Mouse (Mus musculus) limb, embryonic 13.5 days (tissue): Measurements from ENCODE around the gene Pcnx3. TPM values are rescaled to one million over a fixed set of nuclear protein-coding genes. Genes with fewer than 3 reads are reported as not detected.

Source experiments
- ATAC-seq: fragments of 200-750 bp; cut with Nextera tagmentation; 2 replicates; pipeline ENCODE4 v1.8.0; 2017; ENCODE audit warnings: low read depth, moderate number of reproducible peaks, moderate TSS enrichment; ENCODE audit not compliant: low FRiP score
- H3K27ac ChIP-seq: fragments of 300-500 bp; sonication (generic); 2 replicates; pipeline ENCODE4 v1.5.1; 2015; ENCODE audit warnings: inconsistent platforms, mild to moderate bottlenecking, moderate library complexity
- H3K27me3 ChIP-seq: fragments of 300-500 bp; sonication (generic); 2 replicates; pipeline ENCODE4 v1.6.1; 2015; ENCODE audit warnings: mild to moderate bottlenecking, inconsistent platforms
- H3K36me3 ChIP-seq: fragments of 300-500 bp; sonication (generic); 2 replicates; pipeline ENCODE4 v1.6.1; 2015; ENCODE audit warnings: inconsistent platforms, mild to moderate bottlenecking, moderate library complexity
- H3K4me1 ChIP-seq: fragments of 300-500 bp; sonication (generic); 2 replicates; pipeline ENCODE4 v1.6.1; 2015; ENCODE audit warnings: inconsistent platforms
- H3K4me2 ChIP-seq: fragments of 300-500 bp; sonication (generic); replicated peaks from 2 replicates; pipeline ENCODE4 v1.6.1; 2015; ENCODE audit warnings: inconsistent platforms, mild to moderate bottlenecking, moderate library complexity
- H3K4me3 ChIP-seq: fragments of 300-500 bp; sonication (generic); 2 replicates; pipeline ENCODE4 v1.5.1; 2015; ENCODE audit warnings: moderate library complexity, mild to moderate bottlenecking, inconsistent platforms
- H3K9ac ChIP-seq: fragments of 300-500 bp; sonication (generic); 2 replicates; pipeline ENCODE4 v1.6.1; 2015; ENCODE audit warnings: mild to moderate bottlenecking, inconsistent platforms
- H3K9me3 ChIP-seq: fragments of 300-500 bp; sonication (generic); 2 replicates; pipeline ENCODE4 v1.6.1; 2016; ENCODE audit warnings: inconsistent platforms
- WGBS: fragments of 180-500 bp; shearing (Covaris S2); methylation state at CpG from one replicate; pipeline ENCODE4 v1.1.7; 2015; 5-methylcytosine and 5-hydroxymethylcytosine counted together
- microRNA-seq: library from miRNA; unstranded; fragments of <30 nt; microRNA quantifications from one replicate; pipeline ENCODE4, GENCODE M21; 2016
- polyA plus RNA-seq: library from polyadenylated mRNA; unstranded; fragments of >200 nt; fragmentation: Nextera tagmentation; extraction: Ambion mirVana; gene quantifications from 2 replicates; pipeline ENCODE4 v1.2.1, GENCODE M21; 2015

The Pcnx3 gene
- polyA plus RNA-seq, 1 experiment from 2014 or later: 28.7 TPM

DNA sequence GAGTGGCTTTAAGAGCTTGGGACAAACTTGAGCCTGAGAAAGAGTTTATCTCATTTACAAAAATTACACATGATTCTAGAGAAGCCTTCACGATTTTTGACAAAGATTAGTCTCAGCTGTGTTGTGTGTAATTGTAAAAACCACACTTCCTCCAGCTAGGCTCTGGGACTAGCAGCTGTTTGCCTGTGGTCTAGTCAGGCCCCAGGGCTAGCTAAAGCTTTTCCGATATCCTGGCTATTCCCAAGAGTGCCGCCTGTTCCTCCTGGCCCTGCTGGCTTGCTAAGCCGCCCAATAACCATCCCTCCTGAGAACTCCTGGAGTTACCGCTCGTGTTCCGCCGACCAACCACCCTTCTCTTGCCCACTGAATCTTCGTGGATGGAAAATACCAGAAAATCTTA lies 56.6 kb downstream of the Pcnx3 start:
- WGBS: 64% methylated on average over 9 of the region's 9 CpGs
- peaks cover 10% of the 10 kb centered on the region for H3K4me1 ChIP-seq
- no peaks in the 10 kb centered on the region for H3K9me3 ChIP-seq
- no peak for ATAC-seq
- H3K4me3 ChIP-seq: no peak overlapping the region
- no peak overlapping the region for H3K4me2 ChIP-seq
- no peak overlapping the region for H3K27ac ChIP-seq
- no peaks in the 10 kb centered on the region for H3K36me3 ChIP-seq
- H3K27me3 ChIP-seq: no peaks in the 10 kb centered on the region
- no peak overlapping the region for H3K9ac ChIP-seq

DNA sequence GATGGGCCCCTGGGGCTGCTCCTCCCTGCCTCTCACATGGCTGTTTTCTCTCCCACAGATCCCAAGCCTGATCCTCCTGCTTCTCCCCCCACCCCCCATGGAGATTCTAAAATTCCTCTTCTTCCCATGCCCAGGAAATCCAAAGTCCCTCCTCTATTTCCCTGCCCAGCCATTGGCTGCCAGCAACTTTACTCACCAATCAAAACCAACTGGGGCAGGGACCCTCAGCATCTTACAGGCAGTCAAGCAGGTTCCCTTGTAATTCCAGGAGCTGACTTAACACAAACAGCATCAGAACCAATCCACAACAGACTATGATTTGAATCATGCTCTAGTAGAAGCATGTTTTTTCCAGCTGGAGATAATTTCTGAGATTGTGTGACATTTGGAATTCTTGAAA lies 58.8 kb downstream of the Pcnx3 start:
- Histone ChIP-seq H3K4me2 (no peak overlapping the region), H3K27ac (no peak overlapping the region), H3K4me1 (no peaks in the 10 kb centered on the region), H3K4me3 (no peak overlapping the region), H3K9ac (no peak overlapping the region), H3K27me3 (no peaks in the 10 kb centered on the region), H3K9me3 (no peaks in the 10 kb centered on the region), H3K36me3 (no peaks in the 10 kb centered on the region)
- no peak for ATAC-seq

DNA sequence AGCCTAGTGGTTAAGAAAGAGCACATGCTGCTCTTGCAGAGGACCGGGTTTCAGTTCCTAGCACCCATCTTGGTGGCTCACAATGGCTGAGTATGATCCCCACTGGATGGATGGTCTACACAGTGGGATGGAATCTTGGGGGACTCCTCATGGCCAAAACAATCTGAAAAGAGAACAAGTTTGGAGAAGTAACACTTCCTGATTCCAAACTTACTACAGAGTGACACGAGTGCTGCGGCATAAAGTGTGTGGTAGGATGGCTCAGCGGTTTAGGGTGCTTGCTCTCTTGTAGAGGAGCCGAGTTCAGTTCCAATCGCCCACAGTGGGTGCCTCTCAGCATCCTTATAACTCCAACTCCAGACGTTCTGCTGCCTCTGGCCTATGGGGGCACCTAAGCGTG lies 63.4 kb downstream of the Pcnx3 start:
- 87% methylated on average over 8 of the region's 8 CpGs for WGBS
- H3K27ac ChIP-seq: no peak overlapping the region
- H3K9me3 ChIP-seq: no peaks in the 10 kb centered on the region
- H3K36me3 ChIP-seq: no peaks in the 10 kb centered on the region
- ATAC-seq: no peak
- H3K4me3 ChIP-seq: no peak overlapping the region
- no peak overlapping the region for H3K4me2 ChIP-seq
- no peaks in the 10 kb centered on the region for H3K27me3 ChIP-seq
- no peaks in the 10 kb centered on the region for H3K4me1 ChIP-seq
- no peak overlapping the region for H3K9ac ChIP-seq

DNA sequence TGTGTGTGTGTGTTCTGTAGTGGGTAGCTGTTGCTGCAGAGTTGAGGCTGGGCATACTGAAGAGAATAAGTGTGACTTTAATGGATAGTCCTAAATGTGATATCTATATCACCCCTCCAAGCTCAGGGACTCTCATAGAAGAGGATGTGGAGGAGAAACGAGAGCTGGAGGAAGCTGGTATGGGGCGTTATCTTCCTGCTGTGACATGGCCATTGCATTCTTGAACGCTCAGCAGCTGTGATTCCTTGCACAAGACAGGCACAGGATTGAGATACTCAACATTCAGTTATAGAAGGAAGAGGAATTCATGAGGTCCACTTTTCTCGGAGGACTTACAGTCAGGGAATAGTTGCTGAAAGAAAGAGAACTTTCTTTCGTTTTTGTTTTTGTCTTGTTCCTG lies 66.8 kb downstream of the Pcnx3 start:
- Histone ChIP-seq H3K4me3 (no peak overlapping the region), H3K9me3 (no peaks in the 10 kb centered on the region), H3K4me2 (no peak overlapping the region), H3K4me1 (no peaks in the 10 kb centered on the region), H3K27ac (no peak overlapping the region), H3K27me3 (no peaks in the 10 kb centered on the region), H3K36me3 (no peaks in the 10 kb centered on the region), H3K9ac (no peak overlapping the region)
- no peak for ATAC-seq
- 80% methylated on average over 5 of the region's 5 CpGs for WGBS

DNA sequence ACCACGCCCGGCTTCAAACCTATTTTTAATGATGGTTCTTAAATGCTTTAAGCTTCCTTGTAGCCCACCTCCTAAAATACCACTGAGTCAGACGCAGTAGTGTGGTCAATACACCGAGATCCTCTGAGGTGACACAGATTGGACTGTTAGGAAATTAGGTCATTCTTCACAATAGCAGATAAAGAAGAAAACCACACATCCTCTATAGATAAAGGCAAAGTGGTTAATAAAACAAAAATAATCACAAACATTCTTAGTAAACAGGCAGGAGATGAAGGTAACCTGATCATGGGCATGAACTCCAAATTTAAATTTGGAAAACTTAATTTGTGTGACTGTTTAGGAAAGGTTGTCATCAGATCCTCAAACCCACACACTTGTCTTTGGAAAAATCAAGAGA lies 68.7 kb downstream of the Pcnx3 start:
- no peak overlapping the region for H3K4me3 ChIP-seq
- H3K9ac ChIP-seq: no peak overlapping the region
- H3K4me2 ChIP-seq: no peak overlapping the region
- H3K36me3 ChIP-seq: no peaks in the 10 kb centered on the region
- ATAC-seq: no peak
- H3K9me3 ChIP-seq: no peaks in the 10 kb centered on the region
- H3K4me1 ChIP-seq: no peaks in the 10 kb centered on the region
- H3K27ac ChIP-seq: no peak overlapping the region
- WGBS: 83% methylated on average over 4 of the region's 4 CpGs
- H3K27me3 ChIP-seq: no peaks in the 10 kb centered on the region

DNA sequence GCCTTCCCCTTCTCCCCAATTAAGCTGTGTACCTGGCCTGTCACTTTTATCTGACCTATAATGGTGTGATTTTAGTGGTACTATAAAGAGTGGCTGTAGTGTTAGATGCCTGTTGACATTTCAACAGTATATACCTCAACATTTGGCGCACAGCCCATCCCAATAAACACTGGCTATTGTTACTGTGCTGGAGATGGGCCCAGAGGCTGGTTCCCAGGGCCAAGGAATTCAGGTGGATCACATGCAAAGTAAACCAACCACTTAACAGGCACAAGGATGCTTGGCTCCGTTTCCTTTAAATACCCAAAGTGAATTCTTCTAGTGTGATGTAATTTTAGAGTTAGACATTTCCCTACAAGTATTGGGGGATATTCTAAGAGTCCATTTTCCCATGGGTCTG lies 73.8 kb downstream of the Pcnx3 start:
- Histone ChIP-seq H3K9ac (no peak overlapping the region), H3K4me2 (no peak overlapping the region), H3K4me1 (peaks cover 7% of the 10 kb centered on the region), H3K27me3 (peaks cover 2% of the 10 kb centered on the region; the same call in 1 of the 2 replicates), H3K36me3 (no peaks in the 10 kb centered on the region), H3K4me3 (no peak overlapping the region), H3K27ac (no peak overlapping the region), H3K9me3 (no peaks in the 10 kb centered on the region)
- WGBS: 54% methylated on average over 2 of the region's 2 CpGs
- no peak for ATAC-seq

Small RNAs within 50 kb of the gene (microRNA-seq; reads per million reads assigned to microRNA genes)
- gene Mir6987: not detected

Other genes with a start within 250 kb of the Pcnx3 start
- gene Fosl1, start 241.4 kb downstream of the Pcnx3 start, polyA plus RNA-seq: not detected in 2 replicates
- gene Ccdc85b, start 231.0 kb downstream of the Pcnx3 start, polyA plus RNA-seq: 6.2 and 7.0 TPM in 2 replicates
- 129 and 131 TPM in 2 replicates for gene Fibp, start 228.3 kb downstream of the Pcnx3 start, polyA plus RNA-seq
- gene Ctsw, start 220.4 kb downstream of the Pcnx3 start, polyA plus RNA-seq: 1.7 and 2.3 TPM in 2 replicates
- 209 and 216 TPM in 2 replicates for gene Efemp2, start 215.0 kb downstream of the Pcnx3 start, polyA plus RNA-seq
- gene Mus81, start 200.5 kb downstream of the Pcnx3 start, polyA plus RNA-seq: 40.5 and 42.8 TPM in 2 replicates
- 2,537 and 2,628 TPM in 2 replicates for gene Cfl1, start 198.5 kb downstream of the Pcnx3 start, polyA plus RNA-seq
- not detected in 2 replicates for gene 1700020D05Rik, start 185.1 kb downstream of the Pcnx3 start, polyA plus RNA-seq
- 12.1 and 13.4 TPM in 2 replicates for gene Snx32, start 178.4 kb downstream of the Pcnx3 start, polyA plus RNA-seq
- gene Ovol1, start 128.3 kb downstream of the Pcnx3 start, polyA plus RNA-seq: 1.7 and 3.0 TPM in 2 replicates
- 2.3 and 2.7 TPM in 2 replicates for gene Ap5b1, start 120.9 kb downstream of the Pcnx3 start, polyA plus RNA-seq
- gene Rnaseh2c, start 87.0 kb downstream of the Pcnx3 start, polyA plus RNA-seq: 143 and 144 TPM in 2 replicates
- 61.5 and 62.7 TPM in 2 replicates for gene Kat5, start 78.7 kb downstream of the Pcnx3 start, polyA plus RNA-seq
- 47.6 and 48.5 TPM in 2 replicates for gene Rela, start 51.4 kb downstream of the Pcnx3 start, polyA plus RNA-seq
- gene Sipa1, start 25.2 kb downstream of the Pcnx3 start, polyA plus RNA-seq: 25.2 and 27.8 TPM in 2 replicates
- gene Map3k11, start 166 bp downstream of the Pcnx3 start, polyA plus RNA-seq: 18.2 and 18.5 TPM in 2 replicates
- gene Kcnk7, start 15.5 kb upstream of the Pcnx3 start, polyA plus RNA-seq: 0.51 and 0.75 TPM in 2 replicates
- gene Ehbp1l1, start 37.4 kb upstream of the Pcnx3 start, polyA plus RNA-seq: 20.4 and 21.2 TPM in 2 replicates
- gene Fam89b, start 40.7 kb upstream of the Pcnx3 start, polyA plus RNA-seq: 128 and 141 TPM in 2 replicates
- gene Ltbp3, start 52.0 kb upstream of the Pcnx3 start, polyA plus RNA-seq: 41.1 and 48.9 TPM in 2 replicates
- 76.9 and 82.7 TPM in 2 replicates for gene Scyl1, start 82.5 kb upstream of the Pcnx3 start, polyA plus RNA-seq
- 30.1 and 32.2 TPM in 2 replicates for gene Frmd8, start 186.4 kb upstream of the Pcnx3 start, polyA plus RNA-seq
- 2.3 and 2.4 TPM in 2 replicates for gene Slc25a45, start 188.9 kb upstream of the Pcnx3 start, polyA plus RNA-seq
- 4.7 and 5.5 TPM in 2 replicates for gene Tigd3, start 205.2 kb upstream of the Pcnx3 start, polyA plus RNA-seq
- gene Dpf2, start 224.1 kb upstream of the Pcnx3 start, polyA plus RNA-seq: 174 and 185 TPM in 2 replicates
- gene Cdc42ep2, start 235.9 kb upstream of the Pcnx3 start, polyA plus RNA-seq: 4.7 and 5.3 TPM in 2 replicates